Mouse (Mus musculus): ENCODE measurements around the gene Ttll11. TPM values are rescaled to one million over a fixed set of nuclear protein-coding genes. Genes with fewer than 3 reads are reported as not detected.

The Ttll11 gene
- total RNA-seq, 1 experiment from 2014 or later, result 0.55 TPM

- ATAC-seq (replicated peaks; ENCODE audit: low read depth, poor library complexity, severe bottlenecking), result no peak
Measured at GRCm38 (mm10) chr2:35746638-35747037, 233.1 kb downstream of the Ttll11 start.

GRCm38 (mm10) chr2:35745876-35746275 lies 233.8 kb downstream of the Ttll11 start:
- ATAC-seq (replicated peaks; ENCODE audit: low read depth, poor library complexity, severe bottlenecking), result no peak

- no peak for ATAC-seq (replicated peaks; ENCODE audit: low read depth, poor library complexity, severe bottlenecking)
Measured at GRCm38 (mm10) chr2:35739669-35740254, 240.0 kb downstream of the Ttll11 start.

- no peak for ATAC-seq (replicated peaks; ENCODE audit: low read depth, poor library complexity, severe bottlenecking)
Measured at GRCm38 (mm10) chr2:35737467-35738027, 242.2 kb downstream of the Ttll11 start.

GRCm38 (mm10) chr2:35736061-35736460 lies 243.7 kb downstream of the Ttll11 start:
- ATAC-seq (replicated peaks; ENCODE audit: low read depth, poor library complexity, severe bottlenecking), result no peak

GRCm38 (mm10) chr2:35735001-35735400 lies 244.7 kb downstream of the Ttll11 start:
- ATAC-seq (replicated peaks; ENCODE audit: low read depth, poor library complexity, severe bottlenecking), result no peak

- ATAC-seq (replicated peaks; ENCODE audit: low read depth, poor library complexity, severe bottlenecking), result peak; percentile 75
Measured at GRCm38 (mm10) chr2:35731671-35732449, 247.9 kb downstream of the Ttll11 start.

GRCm38 (mm10) chr2:35729077-35730065 lies 250.3 kb downstream of the Ttll11 start:
- peak; percentile 81 for ATAC-seq (replicated peaks; ENCODE audit: low read depth, poor library complexity, severe bottlenecking)

- ATAC-seq (replicated peaks; ENCODE audit: low read depth, poor library complexity, severe bottlenecking), result no peak
Measured at GRCm38 (mm10) chr2:35728633-35729032, 251.1 kb downstream of the Ttll11 start.

GRCm38 (mm10) chr2:35723691-35724090 lies 256.0 kb downstream of the Ttll11 start:
- ATAC-seq (replicated peaks; ENCODE audit: low read depth, poor library complexity, severe bottlenecking), result no peak

- ATAC-seq (replicated peaks; ENCODE audit: low read depth, poor library complexity, severe bottlenecking), result no peak
Measured at GRCm38 (mm10) chr2:35723267-35723666, 256.4 kb downstream of the Ttll11 start.

- ATAC-seq (replicated peaks; ENCODE audit: low read depth, poor library complexity, severe bottlenecking), result no peak
Measured at GRCm38 (mm10) chr2:35722821-35723220, 256.9 kb downstream of the Ttll11 start.

GRCm38 (mm10) chr2:35720956-35721355 lies 258.8 kb downstream of the Ttll11 start:
- no peak for ATAC-seq (replicated peaks; ENCODE audit: low read depth, poor library complexity, severe bottlenecking)

- ATAC-seq (replicated peaks; ENCODE audit: low read depth, poor library complexity, severe bottlenecking), result no peak
Measured at GRCm38 (mm10) chr2:35720550-35720949, 259.2 kb downstream of the Ttll11 start.

GRCm38 (mm10) chr2:35720104-35720503 lies 259.6 kb downstream of the Ttll11 start:
- ATAC-seq (replicated peaks; ENCODE audit: low read depth, poor library complexity, severe bottlenecking), result no peak

- no peak for ATAC-seq (replicated peaks; ENCODE audit: low read depth, poor library complexity, severe bottlenecking)
Measured at GRCm38 (mm10) chr2:35719230-35720005, 260.3 kb downstream of the Ttll11 start.

- ATAC-seq (replicated peaks; ENCODE audit: low read depth, poor library complexity, severe bottlenecking), result no peak
Measured at GRCm38 (mm10) chr2:35718662-35719061, 261.1 kb downstream of the Ttll11 start.

- ATAC-seq (replicated peaks; ENCODE audit: low read depth, poor library complexity, severe bottlenecking), result no peak
Measured at GRCm38 (mm10) chr2:35718003-35718500, 261.7 kb downstream of the Ttll11 start.

- ATAC-seq (replicated peaks; ENCODE audit: low read depth, poor library complexity, severe bottlenecking), result peak; percentile 38; the same call in 1 of the 2 replicates
Measured at GRCm38 (mm10) chr2:35716175-35716574, 263.5 kb downstream of the Ttll11 start.

Data from common myeloid progenitor, adult 5-6 weeks (primary cell).